Mouse (Mus musculus) ES-Bruce4 (cell line): ENCODE measurements around the gene Gpc6. TPM values are rescaled to one million over a fixed set of nuclear protein-coding genes. Genes with fewer than 3 reads are reported as not detected.

ENCODE experiments used
- H3K27ac ChIP-seq: 2 replicates; pipeline ENCODE4 v1.5.1; 2012; ENCODE audit warnings: low read length, inconsistent platforms; ENCODE audit not compliant: insufficient read depth
- H3K27me3 ChIP-seq: 2 replicates; pipeline ENCODE4 v1.6.1; 2012; ENCODE audit warnings: mild to moderate bottlenecking, low read length, inconsistent platforms; ENCODE audit not compliant: control insufficient read depth, poor library complexity, insufficient read depth, severe bottlenecking
- H3K36me3 ChIP-seq: 2 replicates; pipeline ENCODE4 v1.6.1; 2012; ENCODE audit warnings: inconsistent platforms, mild to moderate bottlenecking, low read length, moderate library complexity; ENCODE audit not compliant: control insufficient read depth, poor library complexity, insufficient read depth, severe bottlenecking
- H3K4me1 ChIP-seq: one replicate; pipeline ENCODE4 v1.8.1; 2011; ENCODE audit warnings: low read length; ENCODE audit not compliant: control insufficient read depth, insufficient read depth
- H3K4me3 ChIP-seq: 2 replicates; pipeline ENCODE4 v1.5.1; 2011; ENCODE audit warnings: low read depth, mild to moderate bottlenecking, low read length
- H3K9ac ChIP-seq: 2 replicates; pipeline ENCODE4 v1.6.1; 2012; ENCODE audit warnings: low read depth, mild to moderate bottlenecking, inconsistent platforms; ENCODE audit not compliant: poor library complexity, severe bottlenecking
- H3K9me3 ChIP-seq: replicated peaks from 2 replicates; pipeline ENCODE4 v1.6.1; 2012; ENCODE audit warnings: mild to moderate bottlenecking, low read length, inconsistent platforms; ENCODE audit not compliant: control insufficient read depth, poor library complexity, insufficient read depth, severe bottlenecking
- CTCF ChIP-seq: IDR thresholded peaks from one replicate; pipeline ENCODE4 v1.8.1; 2011; ENCODE audit warnings: low read depth, low read length
- EP300 ChIP-seq: IDR thresholded peaks from 2 replicates; pipeline ENCODE4 v1.6.1; 2011; ENCODE audit warnings: low read depth, low read length; ENCODE audit not compliant: insufficient read depth
- POLR2A ChIP-seq: IDR thresholded peaks from one replicate; pipeline ENCODE4 v1.8.1; 2011; ENCODE audit warnings: low read length; ENCODE audit not compliant: insufficient read depth
- polyA plus RNA-seq: library from polyadenylated mRNA; stranded (reverse); fragments of >200 nt; gene quantifications from 2 replicates; pipeline ENCODE4 v1.2.4, GENCODE M21; 2011; ENCODE audit warnings: low read depth; ENCODE audit not compliant: missing spikeins, insufficient read depth, insufficient read length

The Gpc6 gene
- polyA plus RNA-seq, 1 experiment = 4.7 TPM

DNA sequence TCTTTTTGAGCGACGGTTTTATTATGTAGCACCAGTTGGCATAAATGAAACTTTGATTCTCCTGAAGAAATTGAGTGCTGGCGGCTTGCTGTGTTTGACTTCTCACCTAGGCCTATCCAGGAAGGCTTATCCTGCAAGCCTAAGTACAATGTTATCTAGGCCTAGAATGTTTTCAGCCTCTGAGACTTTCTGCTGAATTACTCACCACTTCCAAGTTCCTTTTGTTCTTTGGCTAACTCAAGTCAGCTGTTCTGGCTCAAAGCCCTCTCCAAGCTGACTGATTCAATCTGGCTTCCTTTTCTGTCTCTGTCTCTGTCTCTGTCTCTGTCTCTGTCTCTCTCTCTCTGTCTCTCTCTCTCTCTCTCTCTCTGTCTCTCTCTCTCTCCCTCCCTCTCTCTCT is 188.0 kb downstream of the Gpc6 start:
- Histone ChIP-seq H3K4me1 (no peaks in the 10 kb centered on the region), H3K9ac (no peak overlapping the region), H3K27ac (no peak overlapping the region), H3K4me3 (no peak overlapping the region), H3K27me3 (no peaks in the 10 kb centered on the region), H3K9me3 (no peaks in the 10 kb centered on the region), H3K36me3 (no peaks in the 10 kb centered on the region)
- no peak for TF ChIP-seq POLR2A

DNA sequence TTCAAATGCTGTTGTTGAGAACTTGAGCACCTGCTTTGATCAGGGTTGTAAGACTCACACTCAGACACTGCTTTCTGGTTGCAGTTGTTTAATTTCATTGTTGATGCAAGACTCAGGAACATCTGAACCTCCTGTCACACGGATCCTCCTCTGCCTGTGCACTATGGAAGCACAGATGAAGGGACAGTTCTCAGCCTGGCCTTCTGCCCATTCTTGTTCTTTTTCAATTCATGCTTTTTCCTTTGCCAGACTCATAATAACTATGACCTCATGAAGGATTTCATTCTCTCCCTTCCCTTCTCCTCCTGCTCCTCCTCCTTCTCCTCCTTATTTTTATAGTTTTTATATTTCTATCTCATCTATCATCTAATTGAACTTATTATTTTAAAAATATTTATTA is 196.9 kb downstream of the Gpc6 start:
- H3K27me3 ChIP-seq = no peaks in the 10 kb centered on the region
- no peaks in the 10 kb centered on the region for H3K4me1 ChIP-seq
- H3K9me3 ChIP-seq = no peaks in the 10 kb centered on the region
- no peak for TF ChIP-seq CTCF
- no peak for TF ChIP-seq EP300
- no peak for TF ChIP-seq POLR2A
- no peak overlapping the region for H3K27ac ChIP-seq
- no peak overlapping the region for H3K9ac ChIP-seq
- H3K4me3 ChIP-seq = no peak overlapping the region
- no peaks in the 10 kb centered on the region for H3K36me3 ChIP-seq

DNA sequence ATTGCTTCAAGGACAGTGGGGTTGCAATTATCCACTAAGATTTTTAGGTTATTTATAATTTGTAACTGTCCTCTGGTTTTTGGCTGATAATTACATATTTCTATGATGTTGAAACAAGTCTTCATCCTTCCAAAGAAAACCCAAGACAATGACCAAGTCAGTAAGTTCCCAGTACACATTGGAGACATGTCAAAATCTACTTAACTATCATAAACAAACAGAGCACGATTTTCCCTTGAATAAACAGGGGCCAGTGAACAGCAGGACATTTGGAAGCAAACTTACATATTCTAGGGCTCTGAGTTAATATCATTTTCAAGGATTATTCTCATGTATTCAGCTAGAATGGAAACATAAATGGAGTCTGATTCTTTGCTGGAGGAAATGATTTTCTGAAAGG is 205.2 kb downstream of the Gpc6 start:
- Histone ChIP-seq H3K27ac (no peak overlapping the region), H3K27me3 (no peaks in the 10 kb centered on the region), H3K9me3 (no peaks in the 10 kb centered on the region), H3K9ac (no peak overlapping the region), H3K36me3 (no peaks in the 10 kb centered on the region), H3K4me1 (no peaks in the 10 kb centered on the region), H3K4me3 (no peak overlapping the region)
- no peak for TF ChIP-seq CTCF
- no peak for TF ChIP-seq POLR2A
- TF ChIP-seq EP300 = no peak

DNA sequence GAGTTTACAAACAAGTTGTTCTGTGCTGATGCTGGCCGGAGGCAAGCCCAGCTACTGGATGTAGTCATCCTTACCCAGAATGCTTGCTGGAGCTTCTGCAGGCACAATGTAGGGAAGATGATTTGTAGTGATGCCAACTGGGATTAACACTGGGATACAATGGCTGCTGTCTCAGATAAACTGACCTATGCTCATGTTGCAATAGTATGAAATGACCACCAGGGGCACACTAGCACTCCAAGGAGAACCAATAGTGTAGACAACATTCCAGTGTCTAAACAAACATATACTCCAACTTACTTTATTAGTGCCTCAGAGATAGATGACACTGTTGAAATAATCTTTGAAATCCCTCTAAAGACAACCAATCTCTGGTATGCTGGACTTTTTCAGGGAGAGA is 206.2 kb downstream of the Gpc6 start:
- TF ChIP-seq CTCF = no peak
- TF ChIP-seq EP300 = no peak
- no peak for TF ChIP-seq POLR2A
- H3K27me3 ChIP-seq = no peaks in the 10 kb centered on the region
- H3K4me1 ChIP-seq = no peaks in the 10 kb centered on the region
- H3K4me3 ChIP-seq = no peak overlapping the region
- H3K9me3 ChIP-seq = no peaks in the 10 kb centered on the region
- H3K27ac ChIP-seq = no peak overlapping the region
- H3K9ac ChIP-seq = no peak overlapping the region
- no peaks in the 10 kb centered on the region for H3K36me3 ChIP-seq

DNA sequence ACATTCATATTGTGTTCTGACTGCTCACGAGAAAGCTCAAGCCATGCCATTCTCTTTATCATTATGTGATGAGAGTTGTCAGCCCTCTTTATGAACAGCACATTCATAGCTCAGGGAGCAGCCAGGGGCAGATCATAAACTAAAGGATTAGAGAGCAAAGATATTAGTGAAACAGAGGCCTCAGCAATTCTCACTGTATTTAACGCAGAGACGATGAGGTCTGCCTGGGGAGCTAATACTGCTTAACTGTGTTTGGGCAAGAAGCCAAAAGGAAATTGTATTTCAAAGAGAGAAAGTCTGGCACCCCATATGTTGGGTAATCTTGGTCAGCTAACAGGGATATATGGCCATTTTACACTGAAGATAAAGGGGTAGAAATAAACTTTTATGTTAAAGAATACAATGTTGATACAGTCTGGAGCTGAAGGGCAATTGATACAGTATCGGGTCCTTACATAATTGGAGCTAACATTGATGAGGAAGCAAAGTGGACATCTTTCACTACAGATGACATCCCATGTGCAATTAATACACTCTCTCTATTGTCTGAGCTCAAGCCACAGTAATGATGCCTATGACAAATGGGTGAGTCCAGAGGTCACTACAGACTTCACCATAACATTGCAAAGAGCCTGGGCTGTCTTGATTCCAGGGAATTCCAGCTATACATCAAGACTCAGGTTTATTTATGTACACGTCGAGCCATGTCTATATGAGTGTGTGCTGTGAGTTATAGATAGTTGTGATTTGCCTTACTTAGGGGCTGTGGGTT is 216.1 kb downstream of the Gpc6 start:
- Histone ChIP-seq H3K9ac (no peak overlapping the region), H3K36me3 (no peaks in the 10 kb centered on the region), H3K27me3 (no peaks in the 10 kb centered on the region), H3K9me3 (no peaks in the 10 kb centered on the region), H3K4me1 (no peaks in the 10 kb centered on the region), H3K27ac (no peak overlapping the region), H3K4me3 (no peak overlapping the region)
- TF ChIP-seq EP300 (no peak), CTCF (no peak), POLR2A (no peak)

DNA sequence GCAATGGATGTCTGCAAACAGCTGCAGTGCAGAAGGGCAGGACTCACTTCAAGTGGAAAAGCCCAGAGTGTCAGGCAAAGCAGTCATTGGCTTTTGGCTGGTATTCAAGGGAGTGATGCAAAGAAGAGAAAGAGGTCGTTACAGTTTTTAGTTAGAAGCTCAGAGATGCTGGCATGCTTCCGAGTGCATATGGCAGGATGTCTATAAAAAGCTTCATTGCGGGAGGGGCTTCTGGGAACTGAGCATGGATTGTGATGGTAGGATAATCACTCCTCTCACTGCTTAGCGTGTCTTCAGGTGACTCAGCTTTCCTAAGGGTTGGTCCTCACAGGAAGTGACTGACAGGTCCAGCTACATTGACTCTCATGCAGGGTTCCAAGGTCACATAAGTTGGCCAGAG is 221.0 kb downstream of the Gpc6 start:
- no peak for TF ChIP-seq CTCF
- no peak for TF ChIP-seq POLR2A
- TF ChIP-seq EP300 = no peak
- H3K9me3 ChIP-seq = no peaks in the 10 kb centered on the region

DNA sequence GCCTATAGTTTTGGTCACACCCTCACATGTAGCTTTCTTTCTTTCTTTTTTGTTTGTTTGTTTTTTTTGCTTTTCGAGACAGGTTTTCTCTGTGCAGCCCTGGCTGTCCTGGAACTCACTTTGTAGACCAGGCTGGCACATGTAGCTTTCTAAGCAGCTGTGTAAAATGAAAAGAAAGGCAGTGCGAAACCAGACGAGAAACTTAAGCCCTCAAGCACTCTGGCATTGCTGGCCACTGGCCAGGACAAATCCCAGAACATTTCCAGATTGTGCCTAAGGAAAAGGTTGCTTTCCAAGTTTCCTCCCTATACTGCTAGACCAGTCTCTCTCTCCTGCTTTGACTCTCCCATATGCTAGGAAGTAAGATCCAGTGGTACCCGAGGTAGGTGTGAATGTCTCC is 221.6 kb downstream of the Gpc6 start:
- H3K4me1 ChIP-seq = no peaks in the 10 kb centered on the region
- no peaks in the 10 kb centered on the region for H3K9me3 ChIP-seq
- TF ChIP-seq CTCF = no peak
- no peak for TF ChIP-seq EP300
- no peak for TF ChIP-seq POLR2A
- H3K27me3 ChIP-seq = no peaks in the 10 kb centered on the region
- no peaks in the 10 kb centered on the region for H3K36me3 ChIP-seq
- H3K4me3 ChIP-seq = no peak overlapping the region
- H3K9ac ChIP-seq = no peak overlapping the region
- H3K27ac ChIP-seq = no peak overlapping the region

More for the DNA sequence above, 221.0 kb downstream of the Gpc6 start:
- Histone ChIP-seq H3K36me3 (no peaks in the 10 kb centered on the region), H3K4me3 (no peak overlapping the region), H3K27me3 (no peaks in the 10 kb centered on the region), H3K27ac (no peak overlapping the region), H3K9ac (no peak overlapping the region), H3K4me1 (no peaks in the 10 kb centered on the region)
